Mouse (Mus musculus): ENCODE results near the gene Aim2.

DNA sequence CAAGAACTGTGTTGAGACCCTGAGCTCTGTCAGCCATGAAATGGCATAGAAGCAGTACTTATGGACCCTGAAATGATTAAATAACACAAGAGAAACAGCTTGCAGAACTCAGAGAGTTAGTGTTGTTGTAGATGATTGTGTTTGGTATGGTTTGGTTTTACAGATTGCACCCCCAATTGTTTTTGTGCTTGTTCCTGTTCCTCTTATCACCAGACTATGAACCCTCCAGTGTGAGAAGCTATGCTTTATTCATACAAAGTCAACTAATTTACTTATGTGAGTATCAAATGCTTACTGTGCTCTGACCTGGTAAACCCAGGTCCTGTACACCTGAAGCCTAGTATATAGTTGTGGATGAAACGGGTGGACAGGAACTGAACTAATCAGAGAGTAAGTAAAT is 24.1 kb upstream of the Aim2 start:
- TF ChIP-seq POLR2A (IDR thresholded peaks at IDR 0.05; ENCODE audit: insufficient read depth, low read depth, low read length) = no peak
- TF ChIP-seq CTCF (IDR thresholded peaks at IDR 0.05) = no peak
- no peak for TF ChIP-seq EP300 (IDR thresholded peaks at IDR 0.05; ENCODE audit: insufficient read depth, low read depth, low read length)

All from heart, adult 2 months (tissue).